Mouse (Mus musculus): ENCODE measurements at regions not wholly inside any gene's neighbourhood (a gene's known extent, or its start where the extent isn't known, plus 50 kb on each side); places are given as distances from the start of the nearest gene placed in this dataset.
A peak's percentile ranks its signal among the peaks of the same experiment; 100 is the strongest.

DNA sequence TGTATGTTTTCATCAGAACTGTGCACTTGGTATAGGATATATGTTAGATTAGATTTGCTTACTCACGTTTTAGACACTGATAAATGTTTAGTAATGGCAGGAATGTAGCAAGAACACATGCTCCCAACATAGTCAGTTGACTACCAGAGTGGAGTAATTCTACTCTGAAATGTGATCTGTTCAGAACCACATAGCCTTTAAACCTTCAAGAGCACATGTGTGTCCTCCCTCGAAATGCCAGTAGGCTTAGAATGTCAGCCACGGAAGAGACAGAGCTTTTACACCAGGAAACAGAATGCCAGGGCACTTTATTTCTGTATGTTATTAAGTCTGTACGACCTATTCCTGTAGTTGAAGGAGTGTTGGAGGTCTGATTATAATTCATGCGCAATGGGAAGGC, 51.3 kb upstream of the Cd28 start:
- no peak for DNase-seq (ENCODE audit: low spot score in 2 of 2)

DNA sequence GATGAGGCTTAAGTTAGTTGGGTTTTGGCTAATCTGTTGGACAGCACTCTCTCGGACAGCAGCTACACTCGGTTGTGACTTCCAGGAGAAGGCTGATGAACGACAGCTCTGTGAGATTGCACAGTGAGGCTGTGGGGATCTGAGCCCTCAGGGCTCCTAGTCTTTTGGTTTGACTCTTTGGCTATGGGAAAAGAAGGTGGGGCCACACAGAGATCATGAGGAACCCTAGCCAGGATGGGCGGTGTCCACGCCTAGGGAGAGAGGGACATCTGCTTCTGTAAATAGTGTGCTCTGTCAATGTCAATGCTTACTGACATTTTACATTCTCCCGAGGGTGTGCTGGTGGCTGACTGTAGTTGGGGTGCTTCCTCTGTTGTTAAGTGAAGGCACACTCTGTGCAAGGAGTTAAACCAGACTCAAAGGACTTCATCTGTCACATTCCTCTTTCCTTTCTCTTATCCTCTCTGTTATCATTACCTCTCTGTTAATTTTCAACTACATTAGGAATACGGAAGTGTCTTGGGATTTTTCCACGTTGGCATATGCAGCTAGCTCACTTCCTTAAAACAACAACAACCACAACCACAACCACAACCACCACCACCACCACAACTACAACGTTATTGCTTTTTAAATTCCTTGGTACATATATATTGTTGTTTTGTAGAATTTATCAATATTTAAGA, 54.2 kb upstream of the Cd28 start:
- no peak for DNase-seq (ENCODE audit: low spot score in 2 of 2)

DNA sequence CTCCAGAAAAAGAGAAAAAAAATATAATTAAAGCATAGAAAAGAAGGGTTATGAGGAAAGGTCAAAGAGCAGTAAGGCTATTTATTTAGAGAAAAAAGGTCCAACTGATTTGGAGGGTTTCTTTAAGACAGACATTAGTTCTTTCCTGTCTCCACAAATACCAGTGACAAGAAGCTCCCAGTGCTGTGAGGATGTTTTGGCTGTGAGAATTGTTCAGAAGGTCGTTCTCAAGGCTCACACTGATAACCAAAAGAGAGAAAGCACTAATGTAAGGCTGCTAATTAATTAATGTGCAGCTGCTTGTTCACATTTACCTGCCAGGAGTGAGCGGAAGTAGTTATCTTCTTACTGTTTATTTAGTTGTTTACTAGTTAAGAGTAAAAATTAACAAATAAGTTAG, 54.7 kb upstream of the Cd28 start:
- DNase-seq (ENCODE audit: low spot score in 2 of 2): no peak

- DNase-seq (ENCODE audit: low spot score in 2 of 2): no peak
Observed at GRCm38 (mm10) chr1:60659604-60660003, 57.0 kb upstream of the Cd28 start.

- DNase-seq (ENCODE audit: low spot score in 2 of 2): no peak
Observed at GRCm38 (mm10) chr1:60659041-60659440, 57.6 kb upstream of the Cd28 start.

DNA sequence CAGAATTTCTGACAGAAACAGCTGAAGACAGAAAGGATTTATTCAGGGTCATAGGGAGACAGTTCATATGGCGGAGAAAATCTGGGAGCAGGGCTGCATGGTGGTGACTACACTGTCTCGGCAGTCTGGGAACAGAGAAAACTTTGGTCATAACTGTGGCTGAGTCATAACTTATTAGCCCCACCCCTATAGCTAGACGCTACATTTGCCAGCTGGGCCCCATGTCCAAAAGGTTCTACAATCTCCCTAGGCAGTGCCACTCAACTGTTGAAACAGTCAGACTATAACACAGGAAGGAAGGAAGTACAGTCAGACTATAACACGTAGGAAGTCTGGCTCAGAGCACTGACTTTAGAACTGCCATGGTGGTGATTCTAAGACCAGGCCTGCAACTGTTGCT, 58.2 kb upstream of the Cd28 start:
- no peak for DNase-seq (ENCODE audit: low spot score in 2 of 2)

DNA sequence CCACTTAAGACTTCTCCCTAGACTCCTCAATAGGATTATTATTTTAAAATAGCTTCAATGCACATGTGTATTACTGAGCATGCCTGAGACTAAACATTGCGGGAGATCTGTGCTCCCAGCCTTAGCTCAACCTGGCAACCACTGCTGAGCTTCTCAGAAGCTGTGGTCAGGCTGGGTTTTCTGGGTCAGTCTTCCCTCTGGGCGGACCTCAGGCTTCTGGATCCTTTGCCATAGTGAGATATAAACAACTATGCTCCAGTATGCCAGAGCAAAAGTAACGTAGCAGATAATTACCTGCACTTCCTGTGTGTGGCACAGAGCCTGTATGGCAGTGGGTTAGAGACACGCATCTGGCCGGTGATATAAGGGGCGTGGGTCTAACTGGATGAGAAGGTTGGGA, 59.1 kb upstream of the Cd28 start:
- DNase-seq (ENCODE audit: low spot score in 2 of 2): no peak

DNA sequence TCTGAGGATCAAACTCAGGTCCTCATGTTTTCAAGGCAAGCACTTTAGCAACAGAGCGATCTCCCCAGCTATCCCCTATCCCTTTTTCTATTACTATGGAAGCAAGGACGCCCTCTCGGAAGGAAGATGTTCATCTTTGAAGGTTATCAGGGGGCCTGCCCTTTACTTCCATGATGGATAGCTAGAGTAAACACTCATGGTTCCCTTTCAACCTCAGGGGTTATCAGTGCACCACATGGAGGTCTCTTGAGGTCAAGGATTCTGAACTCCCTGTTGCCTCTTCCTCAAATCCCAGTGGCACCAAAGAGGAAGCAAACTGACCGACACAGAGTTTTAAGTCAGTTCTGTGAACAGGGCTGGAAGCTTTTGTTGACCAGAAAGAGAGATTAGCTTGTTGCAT, 59.6 kb upstream of the Cd28 start:
- DNase-seq (ENCODE audit: low spot score in 2 of 2): no peak

- DNase-seq (ENCODE audit: low spot score in 2 of 2): no peak
Observed at GRCm38 (mm10) chr1:60655691-60656595, 60.7 kb upstream of the Cd28 start.

DNA sequence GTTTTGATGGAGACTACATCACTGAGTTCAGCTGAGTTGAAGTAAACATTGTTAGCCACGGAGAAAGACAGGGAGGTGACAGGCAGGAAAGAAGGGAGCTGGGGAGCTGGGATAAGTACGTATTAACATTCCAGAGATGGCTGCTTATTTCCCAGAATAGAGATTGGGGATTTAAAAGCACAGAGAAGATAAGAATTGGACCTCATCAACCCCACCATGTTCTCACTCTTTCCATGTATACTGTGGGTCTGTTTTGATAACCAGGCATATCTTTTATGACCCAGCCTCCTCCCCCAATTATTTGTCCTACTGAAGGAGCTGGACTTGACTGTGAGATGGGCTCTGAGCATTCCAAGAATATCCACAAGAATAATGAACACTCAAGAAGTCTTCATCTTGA, 61.4 kb upstream of the Cd28 start:
- no peak for DNase-seq (ENCODE audit: low spot score in 2 of 2)

DNA sequence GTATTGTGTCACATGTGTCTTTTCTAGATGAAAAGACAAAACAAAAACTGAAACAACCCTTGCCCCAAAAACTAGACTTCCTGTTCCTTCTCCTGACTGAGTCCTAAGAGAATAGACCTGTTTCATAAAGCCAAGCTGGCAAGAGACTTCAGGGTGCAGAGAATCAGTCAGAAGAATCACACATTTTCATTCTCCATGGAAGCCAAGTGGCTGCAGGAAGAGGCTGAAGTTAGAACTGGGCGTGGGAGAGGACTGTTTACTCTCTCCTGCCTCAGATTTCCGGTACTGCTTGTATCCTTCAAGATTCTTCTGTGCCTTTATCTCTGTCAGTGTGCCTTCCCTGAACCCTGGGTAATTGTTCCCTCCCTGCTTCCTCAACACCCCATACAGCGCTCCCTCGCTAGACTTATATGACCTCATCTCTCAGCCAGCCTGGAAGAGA, 64.0 kb upstream of the Cd28 start:
- peak in 1 of 2 experiments; percentile 15 for DNase-seq (ENCODE audit: low spot score in 2 of 2)

- DNase-seq (ENCODE audit: low spot score in 2 of 2): no peak
Observed at GRCm38 (mm10) chr1:60650158-60650557, 66.4 kb upstream of the Cd28 start.

DNA sequence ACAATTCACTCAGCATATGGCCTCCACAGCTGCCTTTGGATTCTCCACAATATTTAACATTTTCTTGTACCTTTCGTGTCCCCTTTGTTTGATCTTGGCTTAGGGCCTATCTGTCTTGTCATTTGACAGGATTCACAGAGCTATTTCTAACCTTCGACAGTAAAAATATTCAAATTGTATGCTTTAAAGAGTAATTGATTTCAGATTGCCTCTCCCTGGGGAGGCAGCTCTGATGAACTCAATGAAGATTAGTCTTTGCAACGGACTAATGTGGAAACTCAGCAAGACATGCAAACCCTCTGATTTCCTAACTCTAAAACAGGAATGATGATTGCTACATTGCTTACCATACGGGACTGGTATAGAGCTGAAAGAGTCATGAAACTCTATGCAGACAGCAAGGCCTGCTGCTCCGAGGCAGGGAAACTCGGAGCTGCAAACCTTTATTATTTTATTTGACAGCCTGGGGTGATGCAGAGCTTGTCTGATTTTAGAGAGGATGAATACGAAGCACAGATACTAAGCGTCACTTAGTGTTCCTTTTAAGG, 67.2 kb upstream of the Cd28 start:
- no peak for DNase-seq (ENCODE audit: low spot score in 2 of 2)

- no peak for DNase-seq (ENCODE audit: low spot score in 2 of 2)
Observed at GRCm38 (mm10) chr1:60646828-60647227, 69.8 kb upstream of the Cd28 start.

DNA sequence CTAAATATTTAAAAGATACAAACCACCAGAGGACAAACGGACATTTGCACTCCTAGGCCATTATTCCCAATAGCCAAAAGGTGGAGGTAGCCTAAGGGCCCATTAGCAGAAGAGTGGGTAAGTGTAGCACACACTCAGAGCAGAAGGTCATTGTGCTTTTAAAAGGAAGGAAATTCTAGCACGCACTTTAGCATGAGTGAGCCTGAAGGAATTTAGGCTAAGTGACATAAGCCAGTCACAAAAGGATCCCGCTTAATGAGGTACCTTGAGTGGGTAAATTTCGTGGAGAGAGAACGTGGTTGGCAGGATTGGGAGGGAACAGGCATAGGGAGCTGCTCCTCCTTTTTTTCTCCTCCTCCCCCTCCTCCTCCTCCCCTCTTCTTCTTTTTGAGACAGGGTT, 70.4 kb upstream of the Cd28 start:
- DNase-seq (ENCODE audit: low spot score in 2 of 2): no peak

- no peak for DNase-seq (ENCODE audit: low spot score in 2 of 2)
Observed at GRCm38 (mm10) chr1:60645176-60645575, 71.4 kb upstream of the Cd28 start.

- DNase-seq (ENCODE audit: low spot score in 2 of 2): no peak
Observed at GRCm38 (mm10) chr1:60642761-60643160, 73.8 kb upstream of the Cd28 start.

GRCm38 (mm10) chr1:60642175-60642574, 74.4 kb upstream of the Cd28 start:
- no peak for DNase-seq (ENCODE audit: low spot score in 2 of 2)

- DNase-seq (ENCODE audit: low spot score in 2 of 2): no peak
Observed at GRCm38 (mm10) chr1:60641324-60641764, 74.4 kb upstream of the Raph1 start.

DNA sequence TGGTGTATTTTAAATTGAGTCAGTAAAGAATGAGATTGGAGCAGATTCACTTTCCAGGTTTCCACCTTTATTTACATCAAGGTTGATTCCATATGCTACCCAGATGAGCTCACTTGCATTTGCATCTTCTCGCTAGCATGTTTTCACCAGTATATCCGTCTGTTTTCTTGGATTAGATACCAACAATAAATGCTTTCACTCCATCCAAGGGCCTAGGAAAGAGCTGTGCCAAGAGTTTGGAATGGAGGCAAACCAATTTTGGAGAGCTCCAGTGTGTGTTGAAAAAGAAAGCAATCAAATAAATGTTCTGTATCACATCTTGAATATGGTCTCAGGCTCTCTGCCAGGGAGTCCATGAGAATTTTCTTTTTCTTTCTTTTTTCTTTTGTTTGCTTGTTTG, 72.6 kb upstream of the Raph1 start:
- DNase-seq (ENCODE audit: low spot score in 2 of 2): no peak

GRCm38 (mm10) chr1:60639059-60639458, 72.2 kb upstream of the Raph1 start:
- DNase-seq (ENCODE audit: low spot score in 2 of 2): no peak

DNA sequence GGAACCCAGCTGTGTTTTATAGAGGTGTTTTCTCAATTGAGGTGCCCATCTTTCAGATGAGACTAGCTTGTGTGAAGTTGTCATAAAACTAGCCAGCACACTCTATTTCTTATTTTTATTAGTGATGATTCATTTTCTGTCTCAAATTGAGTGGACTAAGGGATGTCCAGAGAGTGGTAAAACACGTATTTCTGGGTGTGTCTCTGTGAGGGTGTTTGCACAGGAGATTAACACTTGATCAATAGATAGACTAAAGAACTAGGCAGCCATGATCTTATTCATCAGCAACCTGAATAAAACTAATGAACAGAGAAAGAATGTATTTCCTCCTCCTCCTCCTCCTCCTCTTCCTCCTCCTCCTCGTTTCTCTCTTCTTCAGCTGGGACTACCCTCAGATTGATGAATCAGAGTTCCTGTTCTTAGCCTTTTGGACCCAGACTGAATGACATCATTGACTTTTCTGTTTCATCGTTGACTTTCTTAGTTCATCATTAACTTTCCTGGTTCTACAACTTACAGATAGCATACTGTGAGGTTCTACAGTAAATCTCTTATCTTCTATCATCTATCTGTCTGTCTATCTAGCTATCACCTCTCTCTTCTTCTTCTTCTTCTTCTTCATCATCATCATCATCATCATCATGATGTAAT, 70.0 kb upstream of the Raph1 start:
- DNase-seq (ENCODE audit: low spot score in 2 of 2): no peak
